Mouse (Mus musculus): Measurements from ENCODE around the gene Pnpla1.
"Not testable (repeated sequence)": the region's sequence is repeated elsewhere in the genome, so short reads cannot be mapped to it uniquely, and the experiment has no call there.

GRCm38 (mm10) chr17:28841947-28842346 lies 16.3 kb upstream of the Pnpla1 start:
- TF ChIP-seq POLR2A (IDR thresholded peaks at IDR 0.05; ENCODE audit: borderline replicate concordance, low read depth, low read length); CTCF (IDR thresholded peaks at IDR 0.05; ENCODE audit: low read depth, low read length): not testable (repeated sequence)
